Mouse (Mus musculus): ENCODE measurements around the gene Fgfr2. TPM values are rescaled to one million over a fixed set of nuclear protein-coding genes. Genes with fewer than 3 reads are reported as not detected.

The Fgfr2 gene
- polyA plus RNA-seq, 1 experiment from 2014 or later: 20.3 TPM

DNA sequence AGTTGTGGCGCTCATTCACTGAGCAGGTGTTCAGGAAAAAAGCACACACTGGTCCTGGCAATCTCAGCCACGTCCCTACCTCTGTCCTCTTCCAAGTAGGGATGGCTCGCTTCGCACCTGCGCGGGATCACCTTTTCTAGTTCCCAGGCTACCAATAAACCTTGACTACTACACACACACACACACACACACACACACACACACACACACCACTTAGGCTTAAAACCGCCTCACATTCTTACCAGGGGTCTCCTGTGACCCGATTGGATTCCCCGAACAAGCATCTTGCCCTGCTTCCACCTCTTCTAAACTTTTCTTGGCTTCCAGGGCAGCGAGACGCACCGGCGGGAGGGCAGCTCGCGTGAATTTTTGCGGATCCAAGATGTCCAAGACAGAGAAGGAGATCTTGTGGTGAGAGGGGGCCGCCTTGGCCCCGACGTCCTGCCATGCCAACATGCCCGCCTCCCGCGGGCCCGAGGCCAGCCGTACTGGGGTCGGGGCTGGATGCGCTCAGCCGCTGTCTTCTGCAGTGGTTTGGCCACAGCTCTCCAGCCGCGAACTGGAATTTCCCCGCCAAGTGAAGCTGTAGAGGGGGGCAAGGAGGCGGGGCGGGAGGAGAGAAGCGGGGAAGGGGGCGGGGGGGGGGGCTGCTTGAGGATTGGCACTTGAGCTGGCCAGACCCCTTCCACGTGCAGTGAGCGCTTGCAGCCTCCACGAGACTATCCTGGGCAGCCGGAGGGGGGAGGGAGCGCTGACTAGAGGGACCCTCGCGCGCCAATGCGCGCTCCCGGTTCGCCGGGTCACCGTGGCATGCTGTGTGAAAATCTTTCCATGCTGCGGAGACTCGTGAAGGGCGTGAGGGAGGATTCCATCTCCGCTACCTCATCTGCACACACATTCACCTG is 523.8 kb downstream of the Fgfr2 start, which contains the start of gene Nkx1-2:
Gene Nkx1-2 (minus strand): TSS at position 567 of the 905 bp plus-strand sequence.
- Histone ChIP-seq H3K4me2 (ENCODE audit: low read depth, low read length) (peak within 1 kb of the TSS; percentile 77), H3K4me3 (ENCODE audit: low read length) (peak within 1 kb of the TSS; percentile 44), H3K9ac (ENCODE audit: low read length) (0 out of 2 replicates have a peak within 1 kb of the TSS, but pooled peaks have one; percentile 47), H3K36me3 (ENCODE audit: control insufficient read depth, insufficient read depth) (no peaks in the 10 kb centered on the region), H3K4me1 (ENCODE audit: control insufficient read depth, insufficient read depth, low read length) (peaks cover 24% of the 10 kb centered on the region), H3K27ac (ENCODE audit: low read length) (no peak within 1 kb of the TSS), H3K27me3 (ENCODE audit: control insufficient read depth, insufficient read depth, low read length) (peaks cover 73% of the 10 kb centered on the region), H3K9me3 (replicated peaks; ENCODE audit: control insufficient read depth, low read length) (no peaks in the 10 kb centered on the region)
- ATAC-seq (replicated peaks; ENCODE audit: extremely low read depth, insufficient read depth, low FRiP score): 0 out of 2 replicates have a peak, but pooled peaks have one; percentile 25
- WGBS: 2% methylated on average over 50 of the region's 52 CpGs

DNA sequence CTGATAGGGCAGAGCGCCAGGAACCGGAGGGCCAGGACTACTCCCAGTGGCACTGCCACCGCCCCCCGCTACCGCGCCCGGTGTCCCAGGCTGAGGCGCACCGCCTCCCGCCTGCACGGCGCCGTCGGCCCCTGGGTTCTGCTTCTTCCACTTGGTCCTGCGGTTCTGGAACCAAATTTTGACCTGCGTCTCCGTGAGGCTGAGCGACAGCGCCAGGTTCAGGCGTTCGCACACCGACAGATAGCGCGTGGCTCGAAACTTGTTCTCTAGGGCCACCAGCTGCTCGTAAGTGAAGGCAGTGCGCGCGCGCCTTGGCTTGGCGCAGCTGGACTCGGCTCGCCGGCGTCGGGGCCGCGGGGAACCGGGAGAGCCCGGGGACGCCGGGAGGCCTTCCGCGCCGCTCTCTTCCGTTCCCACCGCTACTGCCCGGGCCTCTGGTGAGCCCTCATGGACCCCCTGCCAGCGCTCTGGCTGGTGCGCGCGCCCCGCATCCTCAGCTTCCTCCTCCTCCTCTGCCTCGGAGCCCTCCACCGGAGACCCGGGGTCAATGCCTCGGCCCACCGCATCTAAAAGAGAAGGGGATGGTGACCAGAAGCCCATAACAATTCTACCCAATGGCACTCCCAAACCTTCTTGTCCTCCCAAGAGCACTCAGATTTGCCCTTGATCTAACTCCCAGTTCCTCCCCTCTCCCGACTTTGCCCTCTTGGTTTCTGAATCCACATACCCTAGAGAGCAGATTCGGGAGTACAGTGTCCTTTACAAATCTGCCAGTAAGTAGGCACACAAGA is 525.7 kb downstream of the Fgfr2 start:
- H3K9ac ChIP-seq (ENCODE audit: low read length): peak overlapping the region; percentile 64
- H3K4me1 ChIP-seq (ENCODE audit: control insufficient read depth, insufficient read depth, low read length): peaks cover 24% of the 10 kb centered on the region
- peak; percentile 39 for ATAC-seq (replicated peaks; ENCODE audit: extremely low read depth, insufficient read depth, low FRiP score)
- H3K4me3 ChIP-seq (ENCODE audit: low read length): peak overlapping the region; percentile 64
- H3K27ac ChIP-seq (ENCODE audit: low read length): no peak overlapping the region
- no peaks in the 10 kb centered on the region for H3K36me3 ChIP-seq (ENCODE audit: control insufficient read depth, insufficient read depth)
- H3K9me3 ChIP-seq (replicated peaks; ENCODE audit: control insufficient read depth, low read length): no peaks in the 10 kb centered on the region
- H3K4me2 ChIP-seq (ENCODE audit: low read depth, low read length): peak overlapping the region; percentile 98
- WGBS: under 1% methylated on average over 60 of the region's 60 CpGs
- H3K27me3 ChIP-seq (ENCODE audit: control insufficient read depth, insufficient read depth, low read length): peaks cover 68% of the 10 kb centered on the region

DNA sequence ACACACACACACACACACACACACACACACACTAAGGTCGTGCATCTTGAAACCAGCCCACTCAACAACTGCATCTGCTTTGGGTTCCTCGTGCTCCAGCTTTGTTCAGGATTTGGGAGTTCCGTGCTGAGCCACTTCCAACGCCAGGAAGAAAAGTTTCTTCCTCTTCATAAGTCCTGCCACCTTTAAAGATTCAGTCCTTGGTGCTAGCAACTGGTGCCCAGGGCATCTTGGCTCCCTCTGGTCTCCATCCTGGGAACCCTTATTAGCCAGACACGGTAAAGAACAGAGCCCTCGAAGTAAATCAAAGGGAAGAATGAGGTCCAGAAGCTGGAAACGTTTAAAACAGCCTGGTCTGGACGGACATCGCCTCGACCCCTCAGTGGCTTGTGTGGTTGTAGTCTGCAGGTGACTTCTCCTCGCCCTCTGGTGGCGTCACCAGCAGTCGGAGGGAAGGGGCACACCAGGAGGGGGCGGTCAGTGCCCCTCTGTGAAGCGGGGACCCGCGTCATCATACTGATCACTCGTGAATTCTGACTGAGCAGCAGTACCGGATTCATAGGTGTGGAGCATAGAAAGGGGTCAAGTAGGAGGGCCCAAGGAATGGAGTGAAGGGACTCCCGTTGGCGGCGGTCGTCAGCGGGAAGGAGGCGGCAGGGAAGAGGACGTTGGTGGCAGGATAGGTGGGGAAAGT is 526.4 kb downstream of the Fgfr2 start:
- H3K9me3 ChIP-seq (replicated peaks; ENCODE audit: control insufficient read depth, low read length): no peaks in the 10 kb centered on the region
- peak overlapping the region; percentile 64 for H3K4me3 ChIP-seq (ENCODE audit: low read length)
- ATAC-seq (replicated peaks; ENCODE audit: extremely low read depth, insufficient read depth, low FRiP score): no peak
- no peak overlapping the region for H3K27ac ChIP-seq (ENCODE audit: low read length)
- H3K9ac ChIP-seq (ENCODE audit: low read length): peak overlapping the region; percentile 64
- H3K36me3 ChIP-seq (ENCODE audit: control insufficient read depth, insufficient read depth): no peaks in the 10 kb centered on the region
- H3K27me3 ChIP-seq (ENCODE audit: control insufficient read depth, insufficient read depth, low read length): peaks cover 61% of the 10 kb centered on the region
- peak overlapping the region; percentile 98 for H3K4me2 ChIP-seq (ENCODE audit: low read depth, low read length)
- 7% methylated on average over 26 of the region's 26 CpGs for WGBS
- peaks cover 24% of the 10 kb centered on the region for H3K4me1 ChIP-seq (ENCODE audit: control insufficient read depth, insufficient read depth, low read length)

DNA sequence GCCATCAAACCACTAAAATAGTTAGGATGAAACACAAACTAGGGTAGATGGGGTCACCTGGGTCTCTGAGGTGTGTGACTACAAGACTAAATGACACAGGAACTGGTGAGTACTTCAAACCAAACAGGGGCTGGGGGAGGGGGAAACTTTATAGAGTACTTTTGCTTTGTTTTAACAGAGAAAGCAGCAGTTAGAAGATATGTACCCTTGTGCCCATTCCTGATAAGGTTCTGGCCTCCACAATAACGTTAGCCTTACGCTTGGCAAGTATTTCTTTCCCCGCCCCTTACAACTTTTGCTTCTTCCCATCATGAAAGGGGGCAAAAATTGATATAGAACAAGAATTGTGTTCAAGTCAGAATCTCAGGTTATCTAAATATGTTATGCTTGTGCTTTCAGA is 527.4 kb downstream of the Fgfr2 start:
- Histone ChIP-seq H3K9me3 (replicated peaks; ENCODE audit: control insufficient read depth, low read length) (no peaks in the 10 kb centered on the region), H3K27ac (ENCODE audit: low read length) (no peak overlapping the region), H3K36me3 (ENCODE audit: control insufficient read depth, insufficient read depth) (no peaks in the 10 kb centered on the region), H3K4me3 (ENCODE audit: low read length) (no peak overlapping the region), H3K9ac (ENCODE audit: low read length) (no peak overlapping the region), H3K27me3 (ENCODE audit: control insufficient read depth, insufficient read depth, low read length) (peaks cover 52% of the 10 kb centered on the region), H3K4me1 (ENCODE audit: control insufficient read depth, insufficient read depth, low read length) (peaks cover 24% of the 10 kb centered on the region), H3K4me2 (ENCODE audit: low read depth, low read length) (no peak overlapping the region)
- 80% methylated on average over 3 of the region's 3 CpGs for WGBS
- no peak for ATAC-seq (replicated peaks; ENCODE audit: extremely low read depth, insufficient read depth, low FRiP score)

DNA sequence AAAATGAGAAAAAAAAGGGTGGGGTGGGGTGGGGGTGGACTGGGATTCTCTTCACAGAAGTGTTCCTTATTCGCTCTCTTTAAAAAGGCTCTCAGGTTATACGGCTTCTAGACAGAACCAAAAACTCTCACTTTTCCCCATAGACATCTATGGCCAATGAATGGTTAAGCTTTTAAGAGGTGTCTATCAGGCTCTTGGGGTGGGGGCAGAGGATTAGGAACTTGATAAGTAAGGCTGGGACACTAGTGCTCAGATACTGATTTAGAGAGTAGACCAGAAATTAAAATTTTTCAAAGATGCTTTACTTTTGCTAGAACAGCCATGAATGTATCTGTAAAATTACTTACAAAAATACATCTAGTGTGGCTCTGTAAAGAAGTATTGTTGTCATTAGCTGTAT is 528.8 kb downstream of the Fgfr2 start:
- H3K36me3 ChIP-seq (ENCODE audit: control insufficient read depth, insufficient read depth): no peaks in the 10 kb centered on the region
- no peak for ATAC-seq (replicated peaks; ENCODE audit: extremely low read depth, insufficient read depth, low FRiP score)
- no peak overlapping the region for H3K9ac ChIP-seq (ENCODE audit: low read length)
- no peak overlapping the region for H3K4me2 ChIP-seq (ENCODE audit: low read depth, low read length)
- peaks cover 17% of the 10 kb centered on the region for H3K4me1 ChIP-seq (ENCODE audit: control insufficient read depth, insufficient read depth, low read length)
- 93% methylated on average over 2 of the region's 2 CpGs for WGBS
- peaks cover 37% of the 10 kb centered on the region for H3K27me3 ChIP-seq (ENCODE audit: control insufficient read depth, insufficient read depth, low read length)
- no peak overlapping the region for H3K4me3 ChIP-seq (ENCODE audit: low read length)
- no peak overlapping the region for H3K27ac ChIP-seq (ENCODE audit: low read length)
- H3K9me3 ChIP-seq (replicated peaks; ENCODE audit: control insufficient read depth, low read length): no peaks in the 10 kb centered on the region

DNA sequence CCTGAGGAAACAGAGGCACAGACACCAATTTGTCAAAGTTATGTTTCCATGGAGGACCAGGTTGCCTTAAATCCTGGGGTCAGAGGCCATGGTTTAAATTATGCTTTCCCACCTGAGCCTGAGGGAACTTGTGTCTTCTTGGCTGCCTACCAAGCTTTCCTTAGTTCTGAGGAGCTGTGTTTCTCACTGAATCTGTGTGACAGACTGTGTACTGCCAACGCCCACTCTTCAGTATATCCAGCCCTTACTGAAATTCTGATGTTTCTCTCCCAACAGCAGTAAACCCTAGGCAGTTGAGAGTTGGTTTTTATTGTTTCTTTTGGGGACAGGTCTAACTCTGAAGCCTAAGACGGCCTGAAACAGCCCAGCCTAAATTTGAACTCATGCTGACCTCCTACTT is 529.4 kb downstream of the Fgfr2 start:
- 67% methylated on average over 2 of the region's 2 CpGs for WGBS

DNA sequence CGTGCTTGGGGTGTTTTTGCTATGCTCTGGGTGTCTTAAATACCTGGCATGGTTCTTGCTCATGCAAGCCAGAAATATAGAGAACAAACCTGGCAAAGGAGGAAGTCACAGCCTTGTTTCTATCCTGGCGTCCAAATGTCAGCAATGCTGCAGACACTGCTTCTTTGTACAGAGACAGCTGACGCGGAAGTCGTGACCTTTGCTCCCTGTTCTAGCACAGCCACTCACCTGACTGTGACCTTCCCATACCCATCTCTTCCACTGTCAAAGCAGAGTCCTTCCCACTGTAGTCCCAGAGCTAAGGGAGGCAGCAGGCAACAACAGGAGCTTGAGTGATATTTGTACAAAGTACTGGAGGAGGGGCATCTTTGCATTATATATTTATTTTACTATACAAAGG is 533.5 kb downstream of the Fgfr2 start:
- Histone ChIP-seq H3K4me1 (ENCODE audit: control insufficient read depth, insufficient read depth, low read length) (0 out of 2 replicates have a peak, but pooled peaks cover 3% of the 10 kb centered on the region), H3K27ac (ENCODE audit: low read length) (no peak overlapping the region), H3K27me3 (ENCODE audit: control insufficient read depth, insufficient read depth, low read length) (no peaks in the 10 kb centered on the region), H3K4me3 (ENCODE audit: low read length) (no peak overlapping the region), H3K36me3 (ENCODE audit: control insufficient read depth, insufficient read depth) (no peaks in the 10 kb centered on the region), H3K4me2 (ENCODE audit: low read depth, low read length) (no peak overlapping the region), H3K9ac (ENCODE audit: low read length) (no peak overlapping the region), H3K9me3 (replicated peaks; ENCODE audit: control insufficient read depth, low read length) (no peaks in the 10 kb centered on the region)
- no peak for ATAC-seq (replicated peaks; ENCODE audit: extremely low read depth, insufficient read depth, low FRiP score)
- WGBS: 60% methylated on average over 5 of the region's 5 CpGs

More for the DNA sequence above, 529.4 kb downstream of the Fgfr2 start:
- H3K9me3 ChIP-seq (replicated peaks; ENCODE audit: control insufficient read depth, low read length): no peaks in the 10 kb centered on the region
- H3K4me1 ChIP-seq (ENCODE audit: control insufficient read depth, insufficient read depth, low read length): peaks cover 12% of the 10 kb centered on the region
- no peak overlapping the region for H3K27ac ChIP-seq (ENCODE audit: low read length)
- no peak overlapping the region for H3K9ac ChIP-seq (ENCODE audit: low read length)
- no peak for ATAC-seq (replicated peaks; ENCODE audit: extremely low read depth, insufficient read depth, low FRiP score)
- H3K27me3 ChIP-seq (ENCODE audit: control insufficient read depth, insufficient read depth, low read length): peaks cover 32% of the 10 kb centered on the region
- H3K4me3 ChIP-seq (ENCODE audit: low read length): no peak overlapping the region
- H3K36me3 ChIP-seq (ENCODE audit: control insufficient read depth, insufficient read depth): no peaks in the 10 kb centered on the region
- no peak overlapping the region for H3K4me2 ChIP-seq (ENCODE audit: low read depth, low read length)

DNA sequence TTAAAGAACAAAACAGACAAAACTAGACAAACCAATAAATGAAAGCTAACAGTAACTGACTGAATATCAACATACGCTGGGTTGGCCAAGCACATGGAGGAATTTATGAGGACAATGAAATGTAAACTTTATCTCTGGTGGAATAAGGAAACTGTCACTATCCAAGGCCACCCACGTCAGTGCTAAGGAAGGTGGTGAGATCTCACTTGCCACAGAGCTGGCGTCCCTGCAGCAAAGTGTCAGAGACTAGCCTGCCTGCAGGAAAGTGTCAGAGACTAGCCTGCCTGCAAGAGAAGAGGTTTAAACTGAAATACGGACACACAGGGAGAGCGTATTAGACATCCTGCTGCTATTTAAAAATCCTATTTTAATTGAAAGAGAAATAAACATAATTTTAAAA is 536.0 kb downstream of the Fgfr2 start:
- H3K4me3 ChIP-seq (ENCODE audit: low read length): no peak overlapping the region
- H3K4me1 ChIP-seq (ENCODE audit: control insufficient read depth, insufficient read depth, low read length): 0 out of 2 replicates have a peak, but pooled peaks cover 3% of the 10 kb centered on the region
- H3K27ac ChIP-seq (ENCODE audit: low read length): no peak overlapping the region
- WGBS: 46% methylated on average over 5 of the region's 5 CpGs
- H3K9ac ChIP-seq (ENCODE audit: low read length): no peak overlapping the region
- no peak for ATAC-seq (replicated peaks; ENCODE audit: extremely low read depth, insufficient read depth, low FRiP score)
- no peak overlapping the region for H3K4me2 ChIP-seq (ENCODE audit: low read depth, low read length)
- H3K36me3 ChIP-seq (ENCODE audit: control insufficient read depth, insufficient read depth): no peaks in the 10 kb centered on the region
- no peaks in the 10 kb centered on the region for H3K27me3 ChIP-seq (ENCODE audit: control insufficient read depth, insufficient read depth, low read length)
- no peaks in the 10 kb centered on the region for H3K9me3 ChIP-seq (replicated peaks; ENCODE audit: control insufficient read depth, low read length)
